8 mouse cellular contexts compared by ENCODE assay signal in the genomic region with DNA sequence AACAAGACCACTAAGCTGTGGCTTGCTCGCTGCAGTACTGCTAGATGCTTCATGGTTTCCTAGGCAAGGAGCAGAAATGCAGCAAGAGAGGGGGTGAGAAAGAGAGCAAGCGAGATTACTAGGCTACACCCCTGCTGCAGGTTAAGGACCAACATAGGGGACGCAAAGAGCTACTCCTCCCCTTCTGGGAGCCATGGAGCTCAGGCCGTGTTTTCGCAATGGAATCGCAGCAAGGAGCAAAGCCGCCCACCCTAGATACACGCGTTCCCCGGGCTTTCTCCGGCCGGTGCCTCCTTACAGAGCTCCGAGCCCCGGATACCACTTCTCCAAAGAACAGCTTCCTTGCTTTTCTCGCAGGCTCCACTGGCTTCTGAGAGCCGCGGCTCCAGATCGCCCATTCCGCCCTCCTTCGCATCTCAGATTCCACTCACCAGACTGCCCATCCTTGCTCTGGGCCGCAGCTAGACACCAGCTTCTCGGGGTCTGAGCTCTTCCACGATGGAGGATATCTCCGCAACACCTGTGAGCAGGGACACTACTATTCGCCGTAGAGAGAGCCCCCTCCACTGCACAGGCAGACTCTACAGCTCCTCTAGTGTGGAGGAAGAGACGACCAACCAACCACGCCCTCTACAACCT. TPM values are rescaled to one million over a fixed set of nuclear protein-coding genes. Genes with fewer than 3 reads are reported as not detected.
A peak's percentile ranks its signal among the peaks of the same experiment; 100 is the strongest.
DNase-seq lines count a peak whose midpoint lies in the region; ATAC-seq and TF ChIP-seq lines count a peak whose summit lies in the region.

Gene Cd200 (minus strand): TSS at position 629 of the 639 bp plus-strand sequence.

- peak within 1 kb of the TSS; percentile 72 for H3K9ac ChIP-seq in hindbrain, embryonic 15.5 days
- peak within 1 kb of the TSS; percentile 79 for H3K9ac ChIP-seq in lung, postnatal 0 days (replicated peaks; ENCODE audit: low read depth)

- TF ChIP-seq EP300 in lung, postnatal 0 days (IDR thresholded peaks at IDR 0.05) = no peak

- ATAC-seq in hindbrain, embryonic 15.5 days (ENCODE audit: low FRiP score, low read depth) = peak; percentile 98
- ATAC-seq in lung, postnatal 0 days = peak; percentile 85

- H3K27me3 ChIP-seq in hindbrain, embryonic 15.5 days = no peaks in the 10 kb centered on the region
- no peaks in the 10 kb centered on the region for H3K27me3 ChIP-seq in lung, postnatal 0 days (replicated peaks; ENCODE audit: insufficient read depth, low read length)

- no peaks in the 10 kb centered on the region for H3K9me3 ChIP-seq in hindbrain, embryonic 15.5 days
- no peaks in the 10 kb centered on the region for H3K9me3 ChIP-seq in lung, postnatal 0 days (ENCODE audit: low read length)

- peak within 1 kb of the TSS; percentile 62 for H3K4me2 ChIP-seq in hindbrain, embryonic 15.5 days
- H3K4me2 ChIP-seq in lung, postnatal 0 days (replicated peaks; ENCODE audit: low read depth, low read length) = peak within 1 kb of the TSS; percentile 79

- H3K4me1 ChIP-seq in hindbrain, embryonic 15.5 days (replicated peaks) = peaks cover 14% of the 10 kb centered on the region
- H3K4me1 ChIP-seq in lung, postnatal 0 days (ENCODE audit: insufficient read depth, low read depth, low read length) = no peaks in the 10 kb centered on the region; the same call in 1 of the 2 replicates

- peak; percentile 46 for DNase-seq in T-cell, adult 2 months (ENCODE audit: low spot score)
- DNase-seq in cerebellum, postnatal 4 days (ENCODE audit: low spot score in 2 of 2) = peak; percentile 26 to 56
- DNase-seq in gastrocnemius, adult 8-10 months (ENCODE audit: low spot score in 2 of 2) = no peak
- DNase-seq in layer of hippocampus, postnatal 25 days (ENCODE audit: extremely low spot score in 1 of 2, low spot score in 1 of 2) = peak; percentile 54 to 65
- DNase-seq in lung, postnatal 0 days (ENCODE audit: low spot score) = peak; percentile 73
- peak; percentile 29 for DNase-seq in ovary, postnatal 10 days (ENCODE audit: low spot score)
- peak; percentile 50 to 55 for DNase-seq in thymus, postnatal 10 days (ENCODE audit: low spot score in 2 of 2)

- H3K36me3 ChIP-seq in hindbrain, embryonic 15.5 days = no peaks in the 10 kb centered on the region
- H3K36me3 ChIP-seq in lung, postnatal 0 days (ENCODE audit: insufficient read depth, low read length) = no peaks in the 10 kb centered on the region

- peak within 1 kb of the TSS; percentile 93 for H3K27ac ChIP-seq in hindbrain, embryonic 15.5 days (replicated peaks)
- peak within 1 kb of the TSS; percentile 92 for H3K27ac ChIP-seq in lung, postnatal 0 days (ENCODE audit: low read length)

- 2% methylated on average over 28 of the region's 28 CpGs for WGBS in hindbrain, embryonic 15.5 days
- WGBS in lung, postnatal 0 days = under 1% methylated on average over 28 of the region's 28 CpGs

- peak; percentile 50 for TF ChIP-seq CTCF in lung, postnatal 0 days (IDR thresholded peaks at IDR 0.05)

- peak within 1 kb of the TSS; percentile 54 for H3K4me3 ChIP-seq in hindbrain, embryonic 15.5 days
- peak within 1 kb of the TSS; percentile 69 for H3K4me3 ChIP-seq in lung, postnatal 0 days (ENCODE audit: low read depth, low read length)

RNA-seq across cellular contexts. Expression of gene Cd200, which starts in this region (rescaled TPM):
- 10 to 100 TPM; 10.7 to 28.3 (median 18.0) TPM for total RNA-seq in gastrocnemius, adult 8-10 months (2022)
- 340 and 346 TPM in 2 replicates for polyA plus RNA-seq in hindbrain, embryonic 15.5 days (2015; fragmentation: Nextera tagmentation; extraction: Ambion mirVana)
- total RNA-seq in layer of hippocampus, postnatal 25 days (2021) = 10 to 100 TPM; 77.1 to 88.6 TPM
- polyA plus RNA-seq in lung, postnatal 0 days (2015; fragmentation: Nextera tagmentation; extraction: Ambion mirVana) = 338 and 424 TPM in 2 replicates

Comparison
In these comparisons a context has a peak if more than half of its experiments do, and no peak if none do; other contexts are left out.
1. DNase-seq: peak in T-cell, adult 2 months (single experiment), cerebellum, postnatal 4 days (2 of 2), layer of hippocampus, postnatal 25 days (2 of 2), lung, postnatal 0 days (single experiment), ovary, postnatal 10 days (single experiment) and thymus, postnatal 10 days (2 of 2); none in gastrocnemius, adult 8-10 months (0 of 2).